Mouse (Mus musculus) gastrocnemius, adult 2 months (tissue): ENCODE data around the gene Dhx57. TPM values are rescaled to one million over a fixed set of nuclear protein-coding genes. Genes with fewer than 3 reads are reported as not detected.

Experiments used
- DNase-seq: peaks from one replicate; pipeline ENCODE4 v3.0.0; 2022
- H3K27ac ChIP-seq: fragments of 200-600 bp; 2 replicates; pipeline ENCODE4 v1.8.1; 2022; ENCODE audit warnings: mild to moderate bottlenecking
- H3K4me3 ChIP-seq: fragments of 200-600 bp; 2 replicates; pipeline ENCODE4 v1.8.1; 2022; ENCODE audit warnings: mild to moderate bottlenecking, moderate library complexity
- CTCF ChIP-seq: fragments of 200-600 bp; IDR thresholded peaks from 2 replicates; pipeline ENCODE4 v1.8.1; 2022; ENCODE audit warnings: antibody characterized with exemption, mild to moderate bottlenecking, moderate library complexity
- intact Hi-C: fragments of 180-260 bp; cut with DNase I; formaldehyde crosslinking; loops from one replicate; pipeline ENCODE4 v1.15.1; 2025
- total RNA-seq, 2 experiments: library from RNA; stranded (reverse); gene quantifications; 2 replicates each; pipeline ENCODE4 v1.2.3; 2021

The Dhx57 gene
- total RNA-seq, 2 experiments from 2014 or later: 7.9 to 8.1 TPM

DNA sequence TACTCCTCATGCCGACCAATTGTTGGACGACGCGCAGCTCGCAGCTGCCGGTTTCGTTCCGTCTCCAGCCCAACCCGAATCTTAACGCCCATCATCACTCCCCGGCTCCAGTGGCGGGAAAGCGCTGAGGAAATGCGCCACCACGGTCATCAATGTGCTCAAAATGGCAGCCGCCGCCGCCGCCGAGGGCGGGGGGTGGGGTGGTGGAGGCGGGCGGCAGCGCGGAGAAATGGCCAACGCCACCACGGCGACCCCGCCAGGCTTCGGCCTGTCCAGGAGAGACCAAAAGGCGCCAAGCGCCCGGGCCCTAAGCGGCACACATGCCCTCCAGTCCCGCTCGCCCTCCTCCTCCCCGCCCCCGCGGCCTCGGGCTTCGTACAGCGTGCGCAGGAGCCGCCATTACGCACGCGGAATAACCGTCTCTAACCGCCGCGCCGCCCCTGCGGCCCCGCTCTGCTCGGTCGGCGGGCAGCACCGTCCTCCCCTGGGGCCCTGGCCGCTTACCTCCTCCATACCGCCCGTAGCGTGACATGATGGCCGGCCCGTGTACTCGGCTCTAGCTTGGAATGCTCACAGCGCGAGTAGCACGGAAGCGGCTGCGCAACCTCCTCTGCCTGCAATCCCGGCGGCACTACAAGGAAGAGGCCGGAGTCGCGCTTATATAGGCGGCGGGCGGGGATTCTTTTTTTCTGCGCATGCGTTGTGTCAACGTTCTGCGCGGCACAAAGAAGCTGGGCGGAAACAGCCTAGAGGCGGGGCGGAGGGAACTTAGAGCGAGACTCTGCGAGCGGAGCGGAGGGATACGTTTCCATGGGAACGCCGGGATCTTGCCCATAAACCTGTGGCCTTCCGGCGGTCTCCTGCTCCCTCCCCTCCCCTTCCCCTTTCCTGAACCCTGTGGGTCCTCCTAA is 83.3 kb downstream of the Dhx57 start, which contains the start of the genes Srsf7 and Ttc39d:
Srsf7 (minus strand) TSS at position 637 of the 911 bp plus-strand sequence.
Ttc39d (plus strand) TSS at position 790 of the 911 bp plus-strand sequence.
- intact Hi-C loops: loop anchor here (5.0 kb wide), 1 partner anchor 275 kb away; the partner anchor contains the start of gene Sos1
- peak within 1 kb of the TSS; percentile 96 for H3K27ac ChIP-seq
- DNase-seq: peak; percentile 98
- no peak for TF ChIP-seq CTCF
- H3K4me3 ChIP-seq: peak within 1 kb of the TSS; percentile 90

DNA sequence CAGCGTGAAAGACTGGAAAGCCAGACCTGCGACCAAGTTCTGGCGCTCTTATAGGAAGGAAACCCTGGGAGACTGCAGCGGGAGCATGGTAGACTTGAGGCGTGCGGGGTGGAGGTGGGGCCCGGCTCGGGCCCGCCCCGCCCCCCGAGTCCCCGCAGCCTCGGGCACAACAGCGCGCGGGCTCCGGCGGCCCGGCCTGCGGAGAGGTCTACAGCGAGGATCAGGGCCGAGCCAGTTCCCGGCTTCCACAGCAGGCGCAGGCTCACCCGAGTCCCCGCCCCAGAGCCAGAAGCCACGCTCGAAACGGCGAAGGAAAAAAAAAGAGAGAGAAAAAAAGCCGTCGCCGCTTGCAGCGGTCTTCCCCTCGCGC is 84.0 kb downstream of the Dhx57 start:
- intact Hi-C loops: loop anchor here (5.0 kb wide), 1 partner anchor 276 kb away; the partner anchor contains the start of gene Sos1
- H3K4me3 ChIP-seq: peak overlapping the region; percentile 90
- no peak for DNase-seq

DNA sequence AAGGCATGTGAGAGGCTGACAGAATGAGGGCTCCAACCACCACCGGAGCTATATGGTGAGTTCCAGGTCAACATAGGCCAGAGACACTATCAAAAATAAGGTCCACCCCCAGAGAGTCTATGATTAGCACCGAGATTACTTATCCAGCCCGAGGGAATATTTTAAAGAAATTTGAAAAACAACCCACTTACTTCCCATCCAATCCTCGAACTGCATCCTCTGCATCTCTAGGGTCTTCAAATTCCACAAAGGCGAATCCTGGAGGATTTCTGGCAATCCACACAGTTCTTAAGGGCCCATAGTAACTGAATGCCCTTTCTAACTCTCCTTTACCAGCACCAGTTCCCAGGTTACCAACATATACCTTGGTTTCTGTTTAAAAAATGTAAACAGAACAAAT is 84.6 kb downstream of the Dhx57 start:
- TF ChIP-seq CTCF: no peak
- no peak for DNase-seq
- Histone ChIP-seq H3K4me3 (peak overlapping the region; percentile 90), H3K27ac (peak overlapping the region; percentile 96)
- intact Hi-C loops: loop anchor here (5.0 kb wide), 1 partner anchor 277 kb away; the partner anchor contains the start of gene Sos1

More for the DNA sequence above, 84.0 kb downstream of the Dhx57 start:
- H3K27ac ChIP-seq: peak overlapping the region; percentile 96
- no peak for TF ChIP-seq CTCF

DNA sequence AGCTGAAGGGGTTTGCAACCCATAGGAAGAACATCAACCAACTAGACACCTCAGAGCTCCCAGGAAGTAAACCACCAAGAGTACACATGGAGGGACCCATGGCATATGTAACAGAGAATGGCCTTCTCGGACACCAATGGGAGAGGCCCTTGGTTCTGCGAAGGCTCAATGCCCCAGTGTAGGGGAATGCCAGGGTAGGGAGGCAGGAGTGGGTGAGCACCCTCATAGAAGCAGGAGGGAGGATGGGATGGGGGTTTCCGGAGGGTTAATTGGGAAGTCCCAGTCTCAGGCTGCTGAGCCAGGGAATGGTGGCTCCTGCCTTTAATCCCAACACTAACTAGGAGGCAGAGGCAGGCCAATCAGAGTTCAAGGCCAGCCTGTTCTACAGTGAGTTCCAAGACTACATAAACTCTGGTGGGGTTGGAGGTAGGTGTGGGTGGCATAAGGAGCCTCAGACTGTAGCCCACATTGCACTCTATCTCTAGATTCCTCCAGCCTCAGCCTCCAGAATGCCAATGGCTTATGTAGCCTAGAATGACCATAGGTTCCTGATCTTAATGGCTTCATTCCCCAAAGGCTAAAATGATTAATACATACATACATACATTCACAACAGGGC is 91.0 kb downstream of the Dhx57 start:
- no peak for DNase-seq
- intact Hi-C loops: no loop called here
- TF ChIP-seq CTCF: no peak
- no peak overlapping the region for H3K27ac ChIP-seq
- no peak overlapping the region for H3K4me3 ChIP-seq

DNA sequence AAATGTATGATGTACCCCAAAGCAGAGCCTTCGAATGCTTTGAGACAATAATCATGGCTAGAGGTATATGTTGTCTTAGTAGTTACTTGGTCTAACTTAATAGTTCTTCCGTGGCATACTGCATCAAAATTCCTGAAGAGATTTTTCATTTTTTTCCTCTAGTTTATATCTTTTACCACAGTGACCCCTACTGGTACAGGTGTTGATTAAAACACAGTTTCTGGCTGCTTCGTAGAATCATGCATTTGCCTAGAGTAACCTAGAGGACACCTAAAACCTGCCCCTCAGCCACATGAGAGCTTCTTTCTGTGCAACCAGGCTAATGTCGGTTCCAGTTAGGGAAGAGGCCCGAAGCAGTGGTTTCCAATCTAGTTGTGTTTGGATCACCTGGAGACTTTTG is 97.2 kb downstream of the Dhx57 start:
- intact Hi-C loops: loop anchor here (5.0 kb wide), 1 partner anchor 341 kb away; no protein-coding TSS in a partner anchor
- no peak for DNase-seq

More for the DNA sequence above, 97.2 kb downstream of the Dhx57 start:
- Histone ChIP-seq H3K27ac (no peak overlapping the region), H3K4me3 (no peak overlapping the region)
- TF ChIP-seq CTCF: peak; percentile 55

Other genes with a start within 250 kb of the Dhx57 start
- 10 to 100 TPM; 16.4 to 18.7 TPM for gene Hnrnpll, start 228.1 kb downstream of the Dhx57 start, total RNA-seq
- 1 to 10 TPM; 2.3 to 2.6 TPM for gene Galm, start 163.0 kb downstream of the Dhx57 start, total RNA-seq
- gene Srsf7, start 83.2 kb downstream of the Dhx57 start, total RNA-seq: 10 to 100 TPM; 29.3 to 32.9 TPM
- not detected for gene Ttc39d, start 83.0 kb downstream of the Dhx57 start, total RNA-seq
- gene Gemin6, start 66.0 kb downstream of the Dhx57 start, total RNA-seq: 1 to 10 TPM; 6.0 to 7.4 TPM
- gene Morn2, start 273 bp downstream of the Dhx57 start, total RNA-seq: 10 to 100 TPM in 1 of 2 experiments, 1 to 10 TPM in 1; 7.6 to 11.0 TPM
- gene Arhgef33, start 16.9 kb upstream of the Dhx57 start, total RNA-seq: not detected
- gene Gm10190, start 83.1 kb upstream of the Dhx57 start, total RNA-seq: not detected
- gene Sos1, start 190.0 kb upstream of the Dhx57 start, total RNA-seq: 10 to 100 TPM; 14.1 to 18.2 TPM